Mouse (Mus musculus): ENCODE measurements around the gene Isca1.
"Not testable (repeated sequence)": the region's sequence is repeated elsewhere in the genome, so short reads cannot be mapped to it uniquely, and the experiment has no call there.

Isca1 gene

GRCm38 (mm10) chr13:59769296-59770163, at the start of gene Isca1:
Gene Isca1, minus strand, starts transcription at chr13:59769810.
- DNase-seq: peak; percentile 99

GRCm38 (mm10) chr13:59817352-59817751, 47.7 kb upstream of the Isca1 start:
- no peak for DNase-seq

- DNase-seq: no peak
Measured at GRCm38 (mm10) chr13:59814109-59814591, 44.5 kb upstream of the Isca1 start.

GRCm38 (mm10) chr13:59811581-59811980, 42.0 kb upstream of the Isca1 start:
- DNase-seq: no peak

GRCm38 (mm10) chr13:59801000-59801399, 31.4 kb upstream of the Isca1 start:
- peak; percentile 66 for DNase-seq

- DNase-seq: no peak
Measured at GRCm38 (mm10) chr13:59800077-59800476, 30.5 kb upstream of the Isca1 start.

- no peak for DNase-seq
Measured at GRCm38 (mm10) chr13:59798306-59798705, 28.7 kb upstream of the Isca1 start.

GRCm38 (mm10) chr13:59796466-59796848, 26.8 kb upstream of the Isca1 start:
- no peak for DNase-seq

GRCm38 (mm10) chr13:59795807-59796465, 26.3 kb upstream of the Isca1 start:
- DNase-seq: no peak

GRCm38 (mm10) chr13:59794786-59795185, 25.2 kb upstream of the Isca1 start:
- no peak for DNase-seq

GRCm38 (mm10) chr13:59782145-59782544, 12.5 kb upstream of the Isca1 start, which contains the start of gene Gm49354:
Gene Gm49354, minus strand, starts transcription at chr13:59782245.
- DNase-seq: no peak

- DNase-seq: not testable (repeated sequence)
Measured at GRCm38 (mm10) chr13:59779744-59780264, 10.2 kb upstream of the Isca1 start.

GRCm38 (mm10) chr13:59779213-59779612, 9.6 kb upstream of the Isca1 start:
- DNase-seq: no peak

- DNase-seq: no peak
Measured at GRCm38 (mm10) chr13:59775168-59775567, 5.6 kb upstream of the Isca1 start.

GRCm38 (mm10) chr13:59771257-59771656, 1.6 kb upstream of the Isca1 start:
- peak; percentile 49 for DNase-seq

GRCm38 (mm10) chr13:59770847-59771246, 1.2 kb upstream of the Isca1 start:
- DNase-seq: no peak

GRCm38 (mm10) chr13:59770164-59770562, 553 bp upstream of the Isca1 start:
- DNase-seq: peak; percentile 89

- DNase-seq: no peak
Measured at GRCm38 (mm10) chr13:59768531-59768930, 1.1 kb downstream of the Isca1 start.

GRCm38 (mm10) chr13:59766786-59767515, 2.7 kb downstream of the Isca1 start:
- DNase-seq: no peak

GRCm38 (mm10) chr13:59762791-59763190, 6.8 kb downstream of the Isca1 start:
- no peak for DNase-seq

GRCm38 (mm10) chr13:59756906-59757305, 12.7 kb downstream of the Isca1 start:
- DNase-seq: no peak

GRCm38 (mm10) chr13:59750310-59750709, 19.3 kb downstream of the Isca1 start:
- DNase-seq: no peak

- peak; percentile 83 for DNase-seq
Measured at GRCm38 (mm10) chr13:59746711-59747110, 22.9 kb downstream of the Isca1 start, which contains the start of gene 1700014D04Rik. Gene 1700014D04Rik, minus strand, starts transcription at chr13:59746752.

Measured in right cerebral cortex, adult 18-20 months (tissue).